Mouse (Mus musculus): ENCODE results near the gene Nfya.

The Nfya gene

GRCm38 (mm10) chr17:48409380-48410298 lies at the start of gene Nfya, which contains the start of gene Oard1:
Gene Nfya (minus strand): TSS chr17:48409906.
Gene Oard1 (plus strand): TSS chr17:48410014.
- DNase-seq (ENCODE audit: low spot score in 2 of 2), result peak; percentile 99

- no peak for DNase-seq (ENCODE audit: low spot score in 2 of 2)
These were observed 48.4 kb upstream of the Nfya start for GRCm38 (mm10) chr17:48457971-48458653.

GRCm38 (mm10) chr17:48455955-48456354 lies 46.2 kb upstream of the Nfya start:
- DNase-seq (ENCODE audit: low spot score in 2 of 2), result no peak

- no peak for DNase-seq (ENCODE audit: low spot score in 2 of 2)
These were observed 45.0 kb upstream of the Nfya start, which contains the start of gene Unc5cl for GRCm38 (mm10) chr17:48454688-48455087. Gene Unc5cl (plus strand): TSS chr17:48454901.

GRCm38 (mm10) chr17:48454190-48454589 lies 44.5 kb upstream of the Nfya start:
- DNase-seq (ENCODE audit: low spot score in 2 of 2), result no peak

- DNase-seq (ENCODE audit: low spot score in 2 of 2), result no peak
These were observed 43.8 kb upstream of the Nfya start for GRCm38 (mm10) chr17:48453489-48453888.

GRCm38 (mm10) chr17:48451753-48452444 lies 42.2 kb upstream of the Nfya start:
- DNase-seq (ENCODE audit: low spot score in 2 of 2), result no peak

- no peak for DNase-seq (ENCODE audit: low spot score in 2 of 2)
These were observed 41.6 kb upstream of the Nfya start, which contains the start of gene Tspo2 for GRCm38 (mm10) chr17:48451353-48451675. Gene Tspo2 (minus strand): TSS chr17:48451522.

GRCm38 (mm10) chr17:48450666-48451352 lies 41.1 kb upstream of the Nfya start:
- no peak for DNase-seq (ENCODE audit: low spot score in 2 of 2)

GRCm38 (mm10) chr17:48447675-48448074 lies 38.0 kb upstream of the Nfya start:
- no peak for DNase-seq (ENCODE audit: low spot score in 2 of 2)

GRCm38 (mm10) chr17:48443542-48444145 lies 33.9 kb upstream of the Nfya start:
- no peak for DNase-seq (ENCODE audit: low spot score in 2 of 2)

- DNase-seq (ENCODE audit: low spot score in 2 of 2), result no peak
These were observed 33.2 kb upstream of the Nfya start for GRCm38 (mm10) chr17:48442745-48443457.

- no peak for DNase-seq (ENCODE audit: low spot score in 2 of 2)
These were observed 27.8 kb upstream of the Nfya start for GRCm38 (mm10) chr17:48437421-48437911.

- DNase-seq (ENCODE audit: low spot score in 2 of 2), result no peak
These were observed 26.8 kb upstream of the Nfya start for GRCm38 (mm10) chr17:48436487-48436886.

- no peak for DNase-seq (ENCODE audit: low spot score in 2 of 2)
These were observed 24.8 kb upstream of the Nfya start for GRCm38 (mm10) chr17:48434479-48434878.

GRCm38 (mm10) chr17:48433689-48434330 lies 24.1 kb upstream of the Nfya start:
- DNase-seq (ENCODE audit: low spot score in 2 of 2), result no peak

GRCm38 (mm10) chr17:48433006-48433655 lies 23.4 kb upstream of the Nfya start:
- no peak for DNase-seq (ENCODE audit: low spot score in 2 of 2)

- DNase-seq (ENCODE audit: low spot score in 2 of 2), result no peak
These were observed 22.7 kb upstream of the Nfya start, which contains the start of gene Apobec2 for GRCm38 (mm10) chr17:48432158-48432980. Gene Apobec2 (minus strand): TSS chr17:48432930.

Measured in right cerebral cortex, postnatal 36 days (tissue).